Comparison of ENCODE assay signal across 12 mouse cellular contexts in the genomic region with DNA sequence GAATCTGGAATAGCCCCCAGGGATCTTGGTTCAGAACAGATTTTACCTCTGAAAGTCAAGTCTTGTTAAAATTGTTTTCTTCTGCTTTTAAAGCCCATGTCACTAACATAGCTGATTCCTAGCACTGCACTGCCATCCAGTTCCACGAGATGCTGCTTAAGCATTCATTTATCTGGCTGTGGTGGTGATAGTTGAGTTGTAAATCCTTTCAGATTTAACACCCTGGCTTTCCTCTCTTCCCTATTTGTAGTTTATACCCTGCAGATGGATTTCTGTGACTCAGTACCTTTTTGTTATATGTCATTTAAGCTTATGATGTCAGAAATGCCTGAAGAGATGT. TPM values are rescaled to one million over a fixed set of nuclear protein-coding genes. Genes with fewer than 3 reads are reported as not detected.
DNase-seq lines count a peak whose midpoint lies in the region; ATAC-seq and TF ChIP-seq lines count a peak whose summit lies in the region.
"Had no signal": no experiment of that assay in that cellular context is flagged by ENCODE, and none has a peak within 500 bp of the region (broad histone marks: within the 10 kb centered on the region; RNA-seq: fewer than 3 reads in every experiment).

No protein-coding gene starts in this region.

- no peak overlapping the region for H3K9ac ChIP-seq in heart, postnatal 0 days (replicated peaks; ENCODE audit: low read depth, low read length)
- no peak overlapping the region for H3K9ac ChIP-seq in heart, adult 2 months (ENCODE audit: low read depth, low read length)
- no peak overlapping the region for H3K9ac ChIP-seq in MEL (ENCODE audit: control insufficient read depth, low read depth, low read length, poor library complexity, severe bottlenecking)
- no peak overlapping the region for H3K9ac ChIP-seq in intestine, embryonic 15.5 days
- H3K9ac ChIP-seq: liver, embryonic 14.5 days had no signal

- 58% methylated on average over 1 of the region's 1 CpGs for WGBS in heart, postnatal 0 days
- 69% methylated on average over 1 of the region's 1 CpGs for WGBS in heart, adult 2 months
- WGBS in intestine, embryonic 15.5 days: 50% methylated on average over 1 of the region's 1 CpGs
- WGBS in kidney, adult 2 months: 68% methylated on average over 1 of the region's 1 CpGs

- H3K27me3 ChIP-seq in heart, postnatal 0 days (ENCODE audit: control insufficient read depth, insufficient read depth, low read length): no peaks in the 10 kb centered on the region
- H3K27me3 ChIP-seq in heart, adult 2 months (ENCODE audit: control insufficient read depth, insufficient read depth, low read length): no peaks in the 10 kb centered on the region
- H3K27me3 ChIP-seq in MEL (ENCODE audit: control insufficient read depth in 1 of 2, insufficient read depth in 2 of 2, low read length in 2 of 2): no peaks in the 10 kb centered on the region
- H3K27me3 ChIP-seq in intestine, embryonic 15.5 days (replicated peaks): no peaks in the 10 kb centered on the region
- H3K27me3 ChIP-seq in kidney, adult 2 months (replicated peaks; ENCODE audit: control insufficient read depth, insufficient read depth, low read length): no peaks in the 10 kb centered on the region

- 0 out of 2 replicates have a peak, but pooled peaks cover 10% of the 10 kb centered on the region for H3K36me3 ChIP-seq in heart, postnatal 0 days (replicated peaks; ENCODE audit: control insufficient read depth, insufficient read depth, low read length)
- H3K36me3 ChIP-seq in heart, adult 2 months (ENCODE audit: control insufficient read depth, insufficient read depth, low read length): no peaks in the 10 kb centered on the region
- H3K36me3 ChIP-seq in MEL (ENCODE audit: control insufficient read depth in 1 of 2, insufficient read depth in 2 of 2, low read length in 2 of 2): peaks cover 4 to 21% of the 10 kb centered on the region in 2 experiments
- H3K36me3 ChIP-seq in intestine, embryonic 15.5 days: no peaks in the 10 kb centered on the region
- no peaks in the 10 kb centered on the region; the same call in 1 of the 2 replicates for H3K36me3 ChIP-seq in kidney, adult 2 months (ENCODE audit: control insufficient read depth, insufficient read depth, low read length)

- DNase-seq in heart, postnatal 0 days (ENCODE audit: low spot score): peak; percentile 7
- DNase-seq in heart, adult 2 months: no peak
- no peak for DNase-seq in layer of hippocampus, adult 2 months (ENCODE audit: low spot score in 2 of 2)
- DNase-seq in layer of hippocampus, postnatal 10 days (ENCODE audit: low spot score in 2 of 2): no peak
- no peak for DNase-seq in MEL (ENCODE audit: low read depth, low spot score)
- DNase-seq in kidney, postnatal 10 days: no peak
- DNase-seq in kidney, adult 2 months: no peak
- DNase-seq: adrenal gland, adult 2 months; kidney, postnatal 25 days; thymus, adult 18-20 months had no signal

- no peaks in the 10 kb centered on the region for H3K79me2 ChIP-seq in heart, adult 2 months (replicated peaks; ENCODE audit: control insufficient read depth, insufficient read depth, low read length)
- H3K79me2 ChIP-seq in MEL (ENCODE audit: control insufficient read depth, insufficient read depth, low read length, poor library complexity): no peaks in the 10 kb centered on the region; the same call in 1 of the 2 replicates

- no peaks in the 10 kb centered on the region for H3K4me1 ChIP-seq in heart, postnatal 0 days (ENCODE audit: control insufficient read depth, insufficient read depth)
- no peaks in the 10 kb centered on the region for H3K4me1 ChIP-seq in heart, adult 2 months (ENCODE audit: control insufficient read depth, insufficient read depth, low read length)
- H3K4me1 ChIP-seq in MEL (ENCODE audit: control insufficient read depth in 1 of 2, insufficient read depth in 2 of 2, low read length in 2 of 2): peaks cover 4 to 13% of the 10 kb centered on the region in 2 experiments; a peak in 3 of 4 replicates
- 0 out of 2 replicates have a peak, but pooled peaks cover 9% of the 10 kb centered on the region for H3K4me1 ChIP-seq in intestine, embryonic 15.5 days (replicated peaks)
- no peaks in the 10 kb centered on the region for H3K4me1 ChIP-seq in kidney, adult 2 months (ENCODE audit: control insufficient read depth, insufficient read depth, low read length)

- TF ChIP-seq EP300 in heart, postnatal 0 days (IDR thresholded peaks at IDR 0.05; ENCODE audit: low read depth): no peak
- no peak for TF ChIP-seq EP300 in heart, adult 2 months (IDR thresholded peaks at IDR 0.05; ENCODE audit: insufficient read depth, low read depth, low read length)
- TF ChIP-seq EP300 in MEL (IDR thresholded peaks at IDR 0.05; ENCODE audit: low read depth in 1 of 2, low read length in 2 of 2): no peak

- no peak overlapping the region for H3K27ac ChIP-seq in heart, postnatal 0 days (ENCODE audit: low read depth)
- H3K27ac ChIP-seq in heart, adult 2 months: no peak overlapping the region
- peak overlapping the region; percentile 5; the same call in 1 of the 2 replicates for H3K27ac ChIP-seq in layer of hippocampus, adult 2 months
- H3K27ac ChIP-seq in MEL (ENCODE audit: control insufficient read depth, low read depth, low read length): peak overlapping the region; percentile 33
- 0 out of 2 replicates have a peak overlapping the region, but pooled peaks have one; percentile 44 for H3K27ac ChIP-seq in intestine, embryonic 15.5 days
- H3K27ac ChIP-seq in kidney, adult 2 months (ENCODE audit: insufficient read depth, low read depth, low read length): no peak overlapping the region
- H3K27ac ChIP-seq: liver, embryonic 14.5 days had no signal

- no peaks in the 10 kb centered on the region for H3K9me3 ChIP-seq in heart, postnatal 0 days (replicated peaks; ENCODE audit: control insufficient read depth, low read length)
- no peaks in the 10 kb centered on the region for H3K9me3 ChIP-seq in MEL (replicated peaks; ENCODE audit: insufficient read depth, low read length)
- no peaks in the 10 kb centered on the region for H3K9me3 ChIP-seq in intestine, embryonic 15.5 days

- intact Hi-C loops in heart, adult 2 months (cut with DNase I): no loop called here

- TF ChIP-seq POLR2A in heart, adult 2 months (IDR thresholded peaks at IDR 0.05; ENCODE audit: insufficient read depth, low read depth, low read length): no peak
- TF ChIP-seq POLR2A in MEL (IDR thresholded peaks at IDR 0.05; ENCODE audit: control insufficient read depth in 1 of 2, insufficient read depth in 1 of 2, low read depth in 1 of 2, low read length in 2 of 2, poor library complexity in 1 of 2): no peak
- TF ChIP-seq POLR2A in kidney, adult 2 months (IDR thresholded peaks at IDR 0.05; ENCODE audit: low read depth, low read length): no peak

- no peak for TF ChIP-seq RAD21 in MEL (IDR thresholded peaks at IDR 0.05; ENCODE audit: low read depth, low read length)

- H3K4me2 ChIP-seq in heart, postnatal 0 days (ENCODE audit: low read depth, low read length): no peak overlapping the region
- no peak overlapping the region for H3K4me2 ChIP-seq in intestine, embryonic 15.5 days (replicated peaks)

- no peak overlapping the region for H3K4me3 ChIP-seq in heart, postnatal 0 days (ENCODE audit: low read depth, low read length)
- H3K4me3 ChIP-seq in heart, adult 2 months: no peak overlapping the region
- H3K4me3 ChIP-seq in layer of hippocampus, adult 2 months: no peak overlapping the region
- no peak overlapping the region for H3K4me3 ChIP-seq in MEL (ENCODE audit: control insufficient read depth in 1 of 2, insufficient read depth in 1 of 2, low read depth in 2 of 2, low read length in 2 of 2)
- H3K4me3 ChIP-seq in intestine, embryonic 15.5 days (replicated peaks): no peak overlapping the region
- no peak overlapping the region for H3K4me3 ChIP-seq in kidney, adult 2 months (ENCODE audit: insufficient read depth, low read depth, low read length)

- TF ChIP-seq CTCF in heart, postnatal 0 days (IDR thresholded peaks at IDR 0.05; ENCODE audit: low read depth): no peak
- no peak for TF ChIP-seq CTCF in heart, adult 2 months (IDR thresholded peaks at IDR 0.05)
- peak; percentile 33; the same call in 1 of the 2 replicates for TF ChIP-seq CTCF in layer of hippocampus, adult 2 months (conservative IDR thresholded peaks at IDR 0.05)
- no peak for TF ChIP-seq CTCF in MEL (IDR thresholded peaks at IDR 0.05 in 2 of 3, conservative IDR thresholded peaks at IDR 0.05 in 1 of 3; ENCODE audit: control insufficient read depth in 1 of 3, insufficient read depth in 1 of 3, low read depth in 2 of 3, low read length in 3 of 3, poor library complexity in 1 of 3, severe bottlenecking in 1 of 3)
- no peak for TF ChIP-seq CTCF in kidney, adult 2 months (conservative IDR thresholded peaks at IDR 0.05; ENCODE audit: insufficient read depth, insufficient read length, low read depth, low read length)

- no peak for ATAC-seq in heart, postnatal 0 days (ENCODE audit: insufficient read depth, low read depth)
- no peak for ATAC-seq in intestine, embryonic 15.5 days

TF ChIP-seq in MEL, 35 proteins besides CTCF, POLR2A, EP300 and RAD21:
- no peak for TF ChIP-seq USF1 (IDR thresholded peaks at IDR 0.05; ENCODE audit: low read depth, low read length)
- TF ChIP-seq TAL1 (IDR thresholded peaks at IDR 0.05; ENCODE audit: low read length): no peak
- no peak for TF ChIP-seq POLR2AphosphoS5 (IDR thresholded peaks at IDR 0.05; ENCODE audit: borderline replicate concordance, low read depth, low read length)
- TF ChIP-seq NRF1 (IDR thresholded peaks at IDR 0.05; ENCODE audit: insufficient read depth, low read depth, low read length, poor library complexity, severe bottlenecking): no peak
- no peak for TF ChIP-seq KAT2A (conservative IDR thresholded peaks at IDR 0.05; ENCODE audit: low read depth, low read length)
- TF ChIP-seq TBP (IDR thresholded peaks at IDR 0.05; ENCODE audit: low read depth, low read length): no peak
- TF ChIP-seq RCOR1 (IDR thresholded peaks at IDR 0.05; ENCODE audit: low read depth, low read length): no peak
- no peak for TF ChIP-seq BHLHE40 (IDR thresholded peaks at IDR 0.05; ENCODE audit: borderline replicate concordance, low read depth, low read length)

RNA-seq across cellular contexts. Expression of a gene that starts 22.8 kb away (rescaled TPM):
- 13.4 and 22.4 TPM in 2 replicates for total RNA-seq in heart, postnatal 0 days (2014; rRNA removed; ENCODE audit: low replicate concordance)
- 30.0 and 30.8 TPM in 2 replicates for polyA plus RNA-seq in heart, postnatal 0 days (2015; fragmentation: Nextera tagmentation; extraction: Ambion mirVana)
- total RNA-seq in heart, adult 2 months (2021): 10 to 100 TPM; 16.6 to 17.5 TPM
- 10.7 and 17.4 TPM in 2 replicates for polyA plus RNA-seq in heart, adult 2 months (2012; rRNA removed)
- total RNA-seq in layer of hippocampus, adult 2 months (2021): 10 to 100 TPM; 44.9 to 45.6 TPM
- 10 to 100 TPM; 57.1 to 63.5 TPM for total RNA-seq in layer of hippocampus, postnatal 10 days (2021)
- 29.6 and 29.9 TPM in 2 replicates for total RNA-seq in MEL (2012; rRNA removed)
- 10 to 100 TPM in 1 of 2 experiments, not detected in 1; 29.7 TPM for polyA plus RNA-seq in MEL (2012; ENCODE audit: insufficient read depth in 1 of 2, insufficient read length in 2 of 2, low read depth in 1 of 2, low replicate concordance in 2 of 2, missing spikeins in 1 of 2)
- polyA plus RNA-seq in intestine, embryonic 15.5 days (2015; fragmentation: Nextera tagmentation; extraction: Ambion mirVana): 35.4 and 37.9 TPM in 2 replicates
- polyA plus RNA-seq in kidney, adult 2 months (2012; rRNA removed): 13.5 and 15.6 TPM in 2 replicates

Comparison
In these comparisons a context has a peak if more than half of its experiments do, and no peak if none do; other contexts are left out.
1. H3K27ac ChIP-seq: peak in layer of hippocampus, adult 2 months (single experiment), MEL (single experiment) and intestine, embryonic 15.5 days (single experiment); none in heart, postnatal 0 days (single experiment), heart, adult 2 months (single experiment) and kidney, adult 2 months (single experiment).